Mouse (Mus musculus): ENCODE data around the gene Znrd1. TPM values are rescaled to one million over a fixed set of nuclear protein-coding genes. Genes with fewer than 3 reads are reported as not detected.
A peak's percentile ranks its signal among the peaks of the same experiment; 100 is the strongest.

Gene Znrd1
- polyA plus RNA-seq, 1 experiment = 58.7 TPM

- WGBS = 96% methylated on average over 1 of the region's 1 CpGs
- Histone ChIP-seq H3K27ac (ENCODE audit: control insufficient read depth, insufficient read depth, low read length) (no peak overlapping the region), H3K36me3 (ENCODE audit: control insufficient read depth, insufficient read depth, low read length) (peaks cover 12% of the 10 kb centered on the region), H3K4me1 (replicated peaks; ENCODE audit: control insufficient read depth, insufficient read depth, low read length) (peaks cover 6% of the 10 kb centered on the region), H3K27me3 (ENCODE audit: control insufficient read depth, insufficient read depth, low read length) (no peaks in the 10 kb centered on the region), H3K4me3 (ENCODE audit: control insufficient read depth, insufficient read depth, low read length) (no peak overlapping the region)
- no peak for TF ChIP-seq CTCF (IDR thresholded peaks at IDR 0.05; ENCODE audit: borderline replicate concordance, control insufficient read depth, extremely low read depth, insufficient read depth, low read length, poor library complexity)
- no peak for TF ChIP-seq POLR2A (IDR thresholded peaks at IDR 0.05; ENCODE audit: control insufficient read depth, extremely low read depth, insufficient read depth, low read length, poor library complexity)
- DNase-seq = no peak
Measured at GRCm38 (mm10) chr17:36953062-36953461, 5.3 kb downstream of the Znrd1 start.

DNA sequence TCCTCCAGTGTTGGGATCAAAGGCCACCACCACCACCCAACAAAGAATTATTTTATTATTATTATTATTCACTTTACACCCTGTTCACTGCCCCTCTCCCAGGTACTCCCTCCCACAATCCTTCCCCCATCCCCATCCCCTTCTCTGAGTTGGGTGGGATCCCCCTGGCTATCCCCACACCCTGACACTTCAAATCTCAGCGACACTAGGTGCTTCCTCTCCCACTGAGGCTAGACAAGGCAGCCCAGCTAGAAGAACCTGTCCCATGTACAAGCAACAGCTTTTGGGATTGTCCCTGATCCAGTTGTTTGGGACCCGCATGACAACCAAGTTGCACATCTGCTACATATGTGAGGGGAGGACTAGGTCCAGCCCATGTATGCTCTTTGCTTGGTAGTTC, 5.7 kb downstream of the Znrd1 start:
- WGBS = 93% methylated on average over 2 of the region's 2 CpGs
- TF ChIP-seq POLR2A (IDR thresholded peaks at IDR 0.05; ENCODE audit: control insufficient read depth, extremely low read depth, insufficient read depth, low read length, poor library complexity) = no peak
- no peak for TF ChIP-seq CTCF (IDR thresholded peaks at IDR 0.05; ENCODE audit: borderline replicate concordance, control insufficient read depth, extremely low read depth, insufficient read depth, low read length, poor library complexity)

GRCm38 (mm10) chr17:36950981-36951947, 7.1 kb downstream of the Znrd1 start, which contains the start of gene Ppp1r11:
Gene Ppp1r11, minus strand, starts transcription at chr17:36951741.
- DNase-seq = peak; percentile 94
- H3K27ac ChIP-seq (ENCODE audit: control insufficient read depth, insufficient read depth, low read length) = peak within 1 kb of the TSS; percentile 75
- H3K4me3 ChIP-seq (ENCODE audit: control insufficient read depth, insufficient read depth, low read length) = peak within 1 kb of the TSS; percentile 73
- TF ChIP-seq POLR2A (IDR thresholded peaks at IDR 0.05; ENCODE audit: control insufficient read depth, extremely low read depth, insufficient read depth, low read length, poor library complexity) (peak; percentile 57), CTCF (IDR thresholded peaks at IDR 0.05; ENCODE audit: borderline replicate concordance, control insufficient read depth, extremely low read depth, insufficient read depth, low read length, poor library complexity) (no peak; the same call in 1 of the 2 replicates)
- under 1% methylated on average over 36 of the region's 36 CpGs for WGBS
- peaks cover 4% of the 10 kb centered on the region; the same call in 1 of the 2 replicates for H3K27me3 ChIP-seq (ENCODE audit: control insufficient read depth, insufficient read depth, low read length)
- H3K36me3 ChIP-seq (ENCODE audit: control insufficient read depth, insufficient read depth, low read length) = peaks cover 12% of the 10 kb centered on the region
- peaks cover 7% of the 10 kb centered on the region for H3K4me1 ChIP-seq (replicated peaks; ENCODE audit: control insufficient read depth, insufficient read depth, low read length)

More for the DNA sequence above, 5.7 kb downstream of the Znrd1 start:
- Histone ChIP-seq H3K27ac (ENCODE audit: control insufficient read depth, insufficient read depth, low read length) (no peak overlapping the region), H3K4me3 (ENCODE audit: control insufficient read depth, insufficient read depth, low read length) (no peak overlapping the region), H3K36me3 (ENCODE audit: control insufficient read depth, insufficient read depth, low read length) (peaks cover 12% of the 10 kb centered on the region), H3K4me1 (replicated peaks; ENCODE audit: control insufficient read depth, insufficient read depth, low read length) (peaks cover 5% of the 10 kb centered on the region), H3K27me3 (ENCODE audit: control insufficient read depth, insufficient read depth, low read length) (no peaks in the 10 kb centered on the region)
- no peak for DNase-seq

- peaks cover 8% of the 10 kb centered on the region for H3K4me1 ChIP-seq (replicated peaks; ENCODE audit: control insufficient read depth, insufficient read depth, low read length)
- H3K27ac ChIP-seq (ENCODE audit: control insufficient read depth, insufficient read depth, low read length) = no peak overlapping the region
- peaks cover 4% of the 10 kb centered on the region; the same call in 1 of the 2 replicates for H3K27me3 ChIP-seq (ENCODE audit: control insufficient read depth, insufficient read depth, low read length)
- H3K4me3 ChIP-seq (ENCODE audit: control insufficient read depth, insufficient read depth, low read length) = no peak overlapping the region
- no peak for TF ChIP-seq CTCF (IDR thresholded peaks at IDR 0.05; ENCODE audit: borderline replicate concordance, control insufficient read depth, extremely low read depth, insufficient read depth, low read length, poor library complexity)
- TF ChIP-seq POLR2A (IDR thresholded peaks at IDR 0.05; ENCODE audit: control insufficient read depth, extremely low read depth, insufficient read depth, low read length, poor library complexity) = no peak
- no peak for DNase-seq
- H3K36me3 ChIP-seq (ENCODE audit: control insufficient read depth, insufficient read depth, low read length) = peaks cover 12% of the 10 kb centered on the region
- 96% methylated on average over 8 of the region's 8 CpGs for WGBS
Measured at GRCm38 (mm10) chr17:36949265-36949664, 9.1 kb downstream of the Znrd1 start.

DNA sequence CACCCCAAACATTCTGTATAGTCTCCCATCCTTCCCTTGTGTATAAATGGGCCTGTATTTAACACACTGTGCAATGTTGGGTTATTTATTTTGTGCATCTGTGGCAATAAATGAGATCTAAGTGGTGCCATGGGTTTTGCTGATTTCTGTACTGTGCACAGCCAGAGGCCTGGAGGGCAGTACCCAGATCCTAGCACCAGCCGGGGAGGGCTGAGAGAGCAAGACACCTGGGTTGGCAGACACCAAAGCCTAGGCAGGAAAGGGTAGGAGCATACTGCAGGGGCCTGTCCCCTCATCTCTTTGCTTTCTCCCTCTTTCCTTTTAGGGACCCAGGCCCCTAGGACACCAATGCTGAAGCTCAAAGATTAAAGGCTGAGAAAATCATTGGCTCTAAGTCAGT, 10.1 kb downstream of the Znrd1 start:
- peaks cover 18% of the 10 kb centered on the region for H3K4me1 ChIP-seq (replicated peaks; ENCODE audit: control insufficient read depth, insufficient read depth, low read length)
- peaks cover 12% of the 10 kb centered on the region for H3K36me3 ChIP-seq (ENCODE audit: control insufficient read depth, insufficient read depth, low read length)
- no peak overlapping the region for H3K4me3 ChIP-seq (ENCODE audit: control insufficient read depth, insufficient read depth, low read length)
- no peak for DNase-seq
- TF ChIP-seq POLR2A (IDR thresholded peaks at IDR 0.05; ENCODE audit: control insufficient read depth, extremely low read depth, insufficient read depth, low read length, poor library complexity) = no peak
- no peak for TF ChIP-seq CTCF (IDR thresholded peaks at IDR 0.05; ENCODE audit: borderline replicate concordance, control insufficient read depth, extremely low read depth, insufficient read depth, low read length, poor library complexity)
- WGBS = 92% methylated on average over 1 of the region's 1 CpGs
- no peak overlapping the region for H3K27ac ChIP-seq (ENCODE audit: control insufficient read depth, insufficient read depth, low read length)
- peaks cover 8% of the 10 kb centered on the region; the same call in 1 of the 2 replicates for H3K27me3 ChIP-seq (ENCODE audit: control insufficient read depth, insufficient read depth, low read length)

- H3K4me3 ChIP-seq (ENCODE audit: control insufficient read depth, insufficient read depth, low read length) = peak overlapping the region; percentile 18
- no peak overlapping the region for H3K27ac ChIP-seq (ENCODE audit: control insufficient read depth, insufficient read depth, low read length)
- DNase-seq = peak; percentile 34
- peaks cover 29% of the 10 kb centered on the region for H3K4me1 ChIP-seq (replicated peaks; ENCODE audit: control insufficient read depth, insufficient read depth, low read length)
- TF ChIP-seq POLR2A (IDR thresholded peaks at IDR 0.05; ENCODE audit: control insufficient read depth, extremely low read depth, insufficient read depth, low read length, poor library complexity) = no peak
- no peak for TF ChIP-seq CTCF (IDR thresholded peaks at IDR 0.05; ENCODE audit: borderline replicate concordance, control insufficient read depth, extremely low read depth, insufficient read depth, low read length, poor library complexity)
- WGBS = 3% methylated on average over 62 of the region's 62 CpGs
- peaks cover 12% of the 10 kb centered on the region for H3K36me3 ChIP-seq (ENCODE audit: control insufficient read depth, insufficient read depth, low read length)
- H3K27me3 ChIP-seq (ENCODE audit: control insufficient read depth, insufficient read depth, low read length) = peaks cover 8% of the 10 kb centered on the region; the same call in 1 of the 2 replicates
Measured at GRCm38 (mm10) chr17:36947051-36947819, 11.1 kb downstream of the Znrd1 start.
